Mouse (Mus musculus) forebrain, embryonic 13.5 days (tissue): ENCODE measurements around the gene Fam19a2. TPM values are rescaled to one million over a fixed set of nuclear protein-coding genes. Genes with fewer than 3 reads are reported as not detected.

Experiments used
- ATAC-seq: fragments of 200-750 bp; cut with Nextera tagmentation; 2 replicates; pipeline ENCODE4 v1.8.0; 2017
- H3K27ac ChIP-seq: fragments of 300-500 bp; sonication (generic); 2 replicates; pipeline ENCODE4 v1.5.1; 2015; ENCODE audit warnings: inconsistent platforms, mild to moderate bottlenecking, moderate library complexity
- H3K27me3 ChIP-seq: fragments of 300-500 bp; sonication (generic); 2 replicates; pipeline ENCODE4 v1.6.1; 2015; ENCODE audit warnings: mild to moderate bottlenecking, inconsistent platforms
- H3K36me3 ChIP-seq: fragments of 300-500 bp; sonication (generic); 2 replicates; pipeline ENCODE4 v1.6.1; 2015; ENCODE audit warnings: mild to moderate bottlenecking, inconsistent platforms; ENCODE audit not compliant: poor library complexity, severe bottlenecking
- H3K4me1 ChIP-seq: fragments of 300-500 bp; sonication (generic); 2 replicates; pipeline ENCODE4 v1.6.1; 2015; ENCODE audit warnings: inconsistent platforms
- H3K4me2 ChIP-seq: fragments of 300-500 bp; sonication (generic); 2 replicates; pipeline ENCODE4 v1.6.1; 2015; ENCODE audit warnings: inconsistent platforms, mild to moderate bottlenecking, moderate library complexity
- H3K4me3 ChIP-seq: fragments of 300-500 bp; sonication (generic); 2 replicates; pipeline ENCODE4 v1.5.1; 2015; ENCODE audit warnings: mild to moderate bottlenecking, inconsistent platforms
- H3K9ac ChIP-seq: fragments of 300-500 bp; sonication (generic); 2 replicates; pipeline ENCODE4 v1.6.1; 2015; ENCODE audit warnings: mild to moderate bottlenecking, inconsistent platforms
- H3K9me3 ChIP-seq: fragments of 300-500 bp; sonication (generic); replicated peaks from 2 replicates; pipeline ENCODE4 v1.6.1; 2016; ENCODE audit warnings: inconsistent platforms
- WGBS: fragments of 180-500 bp; shearing (Covaris S2); methylation state at CpG from one replicate; pipeline ENCODE4 v1.1.7; 2015; 5-methylcytosine and 5-hydroxymethylcytosine counted together
- polyA plus RNA-seq: library from polyadenylated mRNA; unstranded; fragments of >200 nt; fragmentation: Nextera tagmentation; extraction: Ambion mirVana; gene quantifications from 2 replicates; pipeline ENCODE4 v1.2.1, GENCODE M21; 2015

The Fam19a2 gene
- polyA plus RNA-seq, 1 experiment from 2014 or later: 10.9 TPM

DNA sequence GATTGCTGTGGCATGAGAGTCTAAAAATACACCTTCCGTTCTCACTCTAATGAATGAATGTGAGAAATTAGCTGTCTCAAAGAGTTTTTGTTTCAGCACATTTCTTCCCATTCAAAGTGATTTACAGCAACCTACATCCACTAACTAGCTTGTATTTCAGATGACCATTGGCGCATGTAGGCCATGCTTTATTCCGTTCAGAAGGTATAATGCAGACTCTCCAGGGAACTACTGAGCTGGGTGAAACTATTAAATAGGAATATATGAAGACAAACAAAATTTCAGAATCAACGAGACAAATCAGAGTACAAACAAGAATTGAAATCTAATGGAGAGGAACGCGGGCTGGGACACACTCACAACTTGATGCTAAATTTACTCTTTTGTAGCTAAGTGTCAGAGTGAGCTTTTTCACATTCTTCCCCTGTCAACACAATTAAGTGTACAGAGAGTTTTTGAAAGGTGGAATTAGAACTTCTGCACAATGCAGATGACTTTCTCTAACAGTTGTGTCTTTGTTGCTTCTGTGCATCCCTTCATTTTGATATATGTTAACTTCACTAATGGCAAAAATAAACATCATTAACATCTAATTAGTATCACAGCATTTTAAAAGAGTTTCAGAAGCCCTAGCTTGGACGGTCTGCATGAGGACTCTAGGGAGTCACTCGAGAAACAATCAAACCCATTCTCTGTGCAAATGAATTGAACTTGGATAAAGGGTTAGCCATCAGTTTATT is 428.6 kb downstream of the Fam19a2 start:
- Histone ChIP-seq H3K27me3 (no peaks in the 10 kb centered on the region), H3K4me3 (no peak overlapping the region), H3K36me3 (no peaks in the 10 kb centered on the region), H3K4me1 (peaks cover 6% of the 10 kb centered on the region), H3K4me2 (no peak overlapping the region), H3K9ac (no peak overlapping the region), H3K9me3 (no peaks in the 10 kb centered on the region), H3K27ac (no peak overlapping the region)
- WGBS: 23% methylated on average over 8 of the region's 8 CpGs
- ATAC-seq: peak; percentile 33; the same call in 1 of the 2 replicates

DNA sequence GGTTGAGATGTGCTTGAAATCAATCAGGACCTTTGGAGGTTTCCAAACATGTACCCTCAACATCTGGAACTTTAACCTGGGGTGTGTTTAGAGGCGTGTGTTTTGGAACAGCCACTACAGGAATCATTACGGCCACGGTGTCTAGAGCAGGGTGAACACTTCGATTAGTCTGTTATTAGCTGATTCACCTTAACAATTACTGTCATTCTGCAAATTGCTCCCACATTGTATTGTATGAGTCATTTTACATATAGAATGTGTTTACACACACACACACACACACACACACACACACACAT is 429.1 kb downstream of the Fam19a2 start:
- WGBS: 73% methylated on average over 4 of the region's 4 CpGs

DNA sequence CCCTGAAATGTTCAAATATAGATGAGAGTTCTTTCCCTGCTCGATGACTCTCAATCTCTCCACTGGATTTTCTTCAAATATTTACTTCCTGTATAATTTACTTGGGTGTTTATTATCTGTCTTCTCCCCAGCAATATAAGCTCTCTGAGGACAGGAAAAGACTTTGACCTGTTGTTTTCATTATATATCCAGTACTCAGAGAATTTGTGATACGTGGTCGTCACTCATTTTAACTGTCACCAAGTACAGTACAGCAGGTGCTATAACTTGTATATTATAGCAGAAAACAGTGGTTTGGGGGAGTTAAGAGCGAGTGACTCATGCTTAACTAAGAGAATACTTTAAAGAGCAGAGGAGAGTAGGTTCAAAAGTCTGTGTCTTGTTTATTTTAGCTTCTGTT is 438.8 kb downstream of the Fam19a2 start:
- no peaks in the 10 kb centered on the region for H3K9me3 ChIP-seq
- no peaks in the 10 kb centered on the region for H3K4me1 ChIP-seq
- H3K4me2 ChIP-seq: no peak overlapping the region
- H3K4me3 ChIP-seq: no peak overlapping the region
- WGBS: 90% methylated on average over 4 of the region's 4 CpGs
- H3K9ac ChIP-seq: no peak overlapping the region
- no peak overlapping the region for H3K27ac ChIP-seq
- H3K36me3 ChIP-seq: no peaks in the 10 kb centered on the region
- no peak for ATAC-seq
- no peaks in the 10 kb centered on the region for H3K27me3 ChIP-seq

More for the DNA sequence above, 429.1 kb downstream of the Fam19a2 start:
- no peaks in the 10 kb centered on the region for H3K27me3 ChIP-seq
- no peak overlapping the region for H3K9ac ChIP-seq
- no peak overlapping the region for H3K4me2 ChIP-seq
- ATAC-seq: 0 out of 2 replicates have a peak, but pooled peaks have one; percentile 24
- H3K27ac ChIP-seq: no peak overlapping the region
- no peak overlapping the region for H3K4me3 ChIP-seq
- H3K4me1 ChIP-seq: peaks cover 6% of the 10 kb centered on the region
- H3K9me3 ChIP-seq: no peaks in the 10 kb centered on the region
- no peaks in the 10 kb centered on the region for H3K36me3 ChIP-seq

DNA sequence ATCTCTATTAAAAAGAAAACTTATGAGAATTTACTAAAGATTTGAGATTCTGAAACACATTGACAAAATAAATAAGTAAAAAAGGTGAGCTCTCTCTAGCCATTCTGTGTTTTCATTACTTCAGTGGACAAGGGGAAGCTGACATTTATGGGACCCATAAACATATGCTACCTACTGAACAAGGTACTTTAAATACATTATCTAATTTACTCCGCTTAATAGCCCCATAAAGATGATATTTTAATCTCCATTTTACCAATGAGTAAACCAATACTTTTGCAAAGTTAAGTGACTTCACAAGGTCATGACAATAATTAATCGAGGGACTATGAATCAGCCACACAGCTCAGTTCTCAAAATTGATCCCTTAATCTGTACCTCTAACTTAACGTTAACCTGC is 443.2 kb downstream of the Fam19a2 start:
- Histone ChIP-seq H3K27ac (no peak overlapping the region), H3K4me3 (no peak overlapping the region), H3K4me1 (no peaks in the 10 kb centered on the region), H3K9me3 (no peaks in the 10 kb centered on the region), H3K4me2 (no peak overlapping the region), H3K9ac (no peak overlapping the region), H3K27me3 (no peaks in the 10 kb centered on the region), H3K36me3 (no peaks in the 10 kb centered on the region)
- WGBS: 96% methylated on average over 3 of the region's 3 CpGs
- no peak for ATAC-seq

DNA sequence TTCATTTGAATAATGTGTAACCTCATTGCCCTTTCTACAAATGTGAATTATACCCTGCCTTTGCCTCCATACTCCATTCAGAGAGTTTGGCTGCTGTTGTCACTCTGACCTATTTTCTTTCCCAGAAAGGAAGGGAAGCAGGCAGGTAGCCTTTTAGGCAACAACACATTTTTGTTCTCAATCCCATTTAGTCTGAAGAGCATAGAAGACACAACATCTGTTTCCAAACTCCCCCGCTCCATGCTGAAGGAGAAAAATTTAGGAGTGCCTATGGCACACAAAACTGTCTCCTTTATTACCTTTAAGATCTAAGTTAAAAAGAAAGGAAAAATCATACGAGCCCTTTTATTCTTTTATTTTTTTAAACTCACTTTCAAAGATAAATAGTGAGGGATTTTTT is 446.9 kb downstream of the Fam19a2 start:
- ATAC-seq: no peak
- H3K4me1 ChIP-seq: no peaks in the 10 kb centered on the region
- H3K36me3 ChIP-seq: no peaks in the 10 kb centered on the region
- 74% methylated on average over 2 of the region's 2 CpGs for WGBS
- H3K4me3 ChIP-seq: no peak overlapping the region
- no peaks in the 10 kb centered on the region for H3K27me3 ChIP-seq
- no peak overlapping the region for H3K27ac ChIP-seq
- no peak overlapping the region for H3K9ac ChIP-seq
- no peaks in the 10 kb centered on the region for H3K9me3 ChIP-seq
- H3K4me2 ChIP-seq: no peak overlapping the region

DNA sequence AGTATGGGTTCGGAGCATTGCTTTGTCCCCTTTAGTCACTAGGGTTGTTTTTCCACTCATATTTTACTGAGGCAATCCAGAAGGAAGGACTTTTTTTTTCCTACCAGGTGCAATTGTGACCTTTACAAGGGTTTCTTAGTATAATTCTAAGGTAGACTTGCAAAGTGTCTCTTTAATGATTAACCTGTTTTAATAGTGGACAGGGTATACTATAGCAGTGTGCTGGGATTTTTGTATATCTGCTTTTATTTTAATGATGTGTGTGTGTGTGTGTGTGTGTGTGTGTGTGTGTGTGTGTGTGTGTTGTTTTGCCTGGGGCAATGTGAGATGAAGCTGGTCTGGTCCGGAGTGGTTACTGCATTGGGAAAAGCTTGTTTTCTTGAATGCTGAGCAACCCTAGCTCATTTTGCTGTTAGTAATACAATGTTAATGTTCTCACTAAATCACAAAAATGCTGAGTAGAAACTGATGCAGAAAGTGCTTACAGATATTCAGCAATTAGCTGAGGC is 458.2 kb downstream of the Fam19a2 start:
- Histone ChIP-seq H3K27me3 (no peaks in the 10 kb centered on the region), H3K4me3 (no peak overlapping the region), H3K36me3 (no peaks in the 10 kb centered on the region), H3K9ac (no peak overlapping the region), H3K4me2 (no peak overlapping the region), H3K4me1 (no peaks in the 10 kb centered on the region), H3K27ac (no peak overlapping the region), H3K9me3 (no peaks in the 10 kb centered on the region)
- 78% methylated on average over 2 of the region's 2 CpGs for WGBS
- no peak for ATAC-seq

DNA sequence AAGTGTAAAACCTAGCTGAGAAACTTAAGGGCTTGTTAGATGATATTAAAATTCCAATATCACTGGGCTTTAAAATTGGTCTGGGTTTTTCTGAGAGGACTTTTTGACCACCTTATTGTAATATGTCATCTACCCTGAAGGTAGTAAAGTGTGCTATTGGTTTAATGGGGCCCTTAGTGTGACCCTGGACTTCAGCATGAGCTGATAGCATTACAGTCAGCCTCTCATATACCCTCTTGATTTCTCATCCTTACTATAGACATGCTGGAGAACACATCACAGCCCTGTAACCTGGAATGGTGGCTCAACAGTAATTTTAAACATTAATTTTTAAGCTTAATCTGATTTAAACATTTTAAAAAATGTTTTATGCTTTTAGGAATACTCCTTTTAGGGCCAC is 459.8 kb downstream of the Fam19a2 start:
- Histone ChIP-seq H3K27ac (no peak overlapping the region), H3K4me2 (no peak overlapping the region), H3K27me3 (no peaks in the 10 kb centered on the region), H3K36me3 (no peaks in the 10 kb centered on the region), H3K9ac (no peak overlapping the region), H3K9me3 (no peaks in the 10 kb centered on the region), H3K4me3 (no peak overlapping the region), H3K4me1 (no peaks in the 10 kb centered on the region)
- no peak for ATAC-seq

DNA sequence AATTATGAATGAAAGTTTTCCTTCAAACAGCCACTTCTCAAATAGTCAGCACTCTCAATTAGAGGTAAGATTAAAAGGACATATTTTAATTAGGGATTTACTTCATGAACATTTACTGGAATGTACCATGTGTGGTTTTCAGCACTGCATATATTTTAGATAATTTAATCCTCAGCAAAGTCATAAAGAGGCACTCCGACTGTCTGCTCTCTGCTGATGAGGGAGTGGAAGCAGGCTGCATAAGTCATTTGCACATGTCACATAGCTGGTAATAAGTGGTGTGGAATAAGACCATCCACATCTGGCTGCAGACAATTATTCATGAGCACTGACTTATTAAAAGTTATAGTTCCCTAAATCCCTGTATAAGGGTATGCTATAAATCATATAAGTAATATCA is 484.5 kb downstream of the Fam19a2 start:
- Histone ChIP-seq H3K27ac (no peak overlapping the region), H3K9ac (no peak overlapping the region), H3K4me2 (no peak overlapping the region), H3K36me3 (no peaks in the 10 kb centered on the region), H3K4me1 (peaks cover 5% of the 10 kb centered on the region), H3K9me3 (no peaks in the 10 kb centered on the region), H3K27me3 (no peaks in the 10 kb centered on the region), H3K4me3 (no peak overlapping the region)
- WGBS: 65% methylated on average over 1 of the region's 1 CpGs
- peak; percentile 70; the same call in 1 of the 2 replicates for ATAC-seq

DNA sequence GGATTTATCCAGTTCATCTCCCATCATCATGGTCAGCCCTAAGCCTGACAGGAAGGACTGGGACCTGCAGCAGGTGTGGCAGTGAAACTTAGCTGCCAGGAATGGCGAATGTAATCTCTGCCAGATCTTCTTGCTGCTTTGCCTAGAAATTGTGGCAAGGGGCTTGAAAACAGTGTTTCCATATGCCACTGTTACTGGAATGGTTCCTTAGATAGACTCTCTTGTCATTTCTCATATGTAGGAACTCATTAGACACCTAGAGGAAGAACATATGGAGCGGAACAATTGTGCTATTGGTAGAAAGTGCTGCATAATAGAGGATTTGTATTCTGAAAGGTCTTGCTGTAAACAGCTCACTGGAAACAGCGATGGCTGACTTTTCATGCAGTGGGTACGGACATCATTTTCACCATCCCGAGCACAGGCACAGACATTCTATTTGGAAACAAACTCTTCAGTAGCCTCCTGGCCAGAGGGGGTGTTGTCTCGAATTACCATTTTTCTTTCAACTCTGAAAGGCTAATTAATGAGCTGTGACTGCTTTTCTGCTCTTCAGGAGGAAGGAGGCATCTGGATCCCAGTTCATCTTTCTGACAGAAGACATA is 488.0 kb downstream of the Fam19a2 start:
- WGBS: 50% methylated on average over 6 of the region's 6 CpGs
- peaks cover 5% of the 10 kb centered on the region for H3K4me1 ChIP-seq
- no peak overlapping the region for H3K4me2 ChIP-seq
- H3K36me3 ChIP-seq: no peaks in the 10 kb centered on the region
- no peak overlapping the region; the same call in 1 of the 2 replicates for H3K27ac ChIP-seq
- no peaks in the 10 kb centered on the region for H3K27me3 ChIP-seq
- no peaks in the 10 kb centered on the region for H3K9me3 ChIP-seq
- peak; percentile 68 for ATAC-seq
- H3K4me3 ChIP-seq: no peak overlapping the region
- H3K9ac ChIP-seq: no peak overlapping the region

DNA sequence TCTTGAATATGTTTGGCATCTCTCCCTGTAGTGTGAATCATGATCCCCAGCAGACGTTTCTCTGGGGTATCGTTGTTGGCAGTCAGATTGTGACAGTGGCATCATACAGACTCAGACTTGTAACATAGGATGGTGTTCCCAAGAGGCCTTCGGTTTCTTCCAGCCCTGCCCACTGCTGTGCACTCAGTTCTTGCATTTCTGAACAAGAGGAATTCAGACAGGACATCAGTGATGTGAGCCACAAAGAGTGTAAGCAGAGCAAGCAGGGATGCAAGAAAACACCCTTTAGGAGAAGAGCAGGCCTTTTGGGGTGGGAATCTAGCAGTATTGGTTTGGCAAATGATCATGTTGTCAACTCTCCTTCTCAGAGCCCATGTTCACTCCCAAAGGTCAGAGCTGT is 489.0 kb downstream of the Fam19a2 start:
- Histone ChIP-seq H3K9ac (no peak overlapping the region), H3K9me3 (no peaks in the 10 kb centered on the region), H3K4me3 (no peak overlapping the region), H3K27ac (no peak overlapping the region), H3K27me3 (no peaks in the 10 kb centered on the region), H3K36me3 (no peaks in the 10 kb centered on the region), H3K4me1 (peaks cover 5% of the 10 kb centered on the region), H3K4me2 (no peak overlapping the region)
- 80% methylated on average over 3 of the region's 3 CpGs for WGBS
- no peak for ATAC-seq

DNA sequence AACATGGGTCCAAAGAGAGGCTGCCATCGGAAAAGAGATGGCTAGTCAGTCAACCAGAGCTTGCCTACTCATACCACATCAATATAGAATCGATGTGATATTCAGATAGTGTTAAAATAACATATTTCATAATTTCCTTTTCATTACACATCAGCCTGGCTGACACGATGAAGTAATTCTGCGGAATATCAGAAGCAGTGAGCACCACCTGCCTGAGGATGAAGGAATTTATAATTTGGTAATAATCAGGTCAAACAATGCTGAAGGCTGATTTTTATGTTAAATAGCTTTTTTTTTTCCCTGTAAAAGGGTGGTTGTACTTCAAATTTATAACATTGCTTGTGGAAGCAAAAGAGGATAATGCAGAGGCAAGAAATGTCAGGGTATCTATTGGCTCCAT is 490.2 kb downstream of the Fam19a2 start:
- H3K36me3 ChIP-seq: no peaks in the 10 kb centered on the region
- no peaks in the 10 kb centered on the region for H3K9me3 ChIP-seq
- H3K4me1 ChIP-seq: peaks cover 5% of the 10 kb centered on the region
- no peak for ATAC-seq
- H3K9ac ChIP-seq: no peak overlapping the region
- WGBS: 94% methylated on average over 4 of the region's 4 CpGs
- no peak overlapping the region for H3K27ac ChIP-seq
- no peak overlapping the region for H3K4me2 ChIP-seq
- H3K4me3 ChIP-seq: no peak overlapping the region
- H3K27me3 ChIP-seq: no peaks in the 10 kb centered on the region

DNA sequence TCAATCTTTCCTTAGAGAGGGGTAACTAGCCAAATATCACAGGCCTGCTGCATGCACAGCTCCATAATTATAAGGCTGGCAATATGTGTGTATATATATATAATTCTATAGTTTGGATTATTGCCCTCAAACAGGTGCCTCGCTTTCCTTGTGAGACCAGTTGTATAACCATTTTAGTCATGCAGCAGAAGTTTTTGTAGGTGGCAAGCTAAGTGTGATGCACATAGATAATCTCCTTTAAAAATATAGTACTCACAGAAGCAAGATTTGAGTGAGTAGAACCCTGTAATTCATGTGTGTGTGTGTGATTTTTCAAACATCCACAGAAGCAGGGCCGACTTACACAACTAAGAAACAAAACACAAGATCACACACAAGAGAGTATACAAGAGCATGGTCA is 525.6 kb downstream of the Fam19a2 start:
- Histone ChIP-seq H3K4me1 (no peaks in the 10 kb centered on the region), H3K27ac (no peak overlapping the region), H3K27me3 (no peaks in the 10 kb centered on the region), H3K9me3 (no peaks in the 10 kb centered on the region), H3K36me3 (no peaks in the 10 kb centered on the region), H3K4me2 (no peak overlapping the region), H3K4me3 (no peak overlapping the region), H3K9ac (no peak overlapping the region)
- no peak for ATAC-seq
- WGBS: 92% methylated on average over 2 of the region's 2 CpGs
